Mouse (Mus musculus): Measurements from ENCODE around the gene Mrps2. TPM values are rescaled to one million over a fixed set of nuclear protein-coding genes. Genes with fewer than 3 reads are reported as not detected.

Gene Mrps2
- polyA plus RNA-seq, 1 experiment from 2014 or later: 66.9 TPM

DNA sequence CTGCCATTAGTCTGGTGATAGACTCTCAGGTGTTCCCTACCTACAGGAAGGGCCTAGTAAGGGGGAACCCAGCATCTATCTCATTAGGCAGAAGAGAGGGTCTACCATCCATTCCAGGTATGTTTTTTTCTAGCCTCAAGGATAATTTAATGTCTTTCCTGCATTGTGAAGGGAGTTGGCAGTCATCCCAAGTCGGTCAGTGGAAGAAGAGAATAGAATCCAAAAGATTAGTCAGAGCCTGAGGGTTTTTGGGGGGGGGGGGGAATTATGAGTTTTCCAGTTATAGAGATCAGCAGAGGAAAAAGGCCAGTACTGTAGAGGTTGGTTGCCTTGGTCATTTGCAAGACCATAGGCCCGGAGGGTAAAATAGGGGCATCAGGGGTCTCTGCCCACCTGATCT, 26.7 kb downstream of the Mrps2 start:
- no peak overlapping the region for H3K4me3 ChIP-seq (ENCODE audit: low read depth, low read length)
- no peak overlapping the region for H3K27ac ChIP-seq (ENCODE audit: low read depth, low read length)
- no peak overlapping the region for H3K4me2 ChIP-seq (ENCODE audit: low read depth)
- H3K4me1 ChIP-seq (ENCODE audit: control insufficient read depth, insufficient read depth, low read length): no peaks in the 10 kb centered on the region
- H3K27me3 ChIP-seq (ENCODE audit: control insufficient read depth, insufficient read depth, low read length): no peaks in the 10 kb centered on the region
- ATAC-seq (ENCODE audit: insufficient read depth, low FRiP score, low TSS enrichment) (no peak), DNase-seq (ENCODE audit: low spot score) (no peak)
- no peak overlapping the region for H3K9ac ChIP-seq (ENCODE audit: low read length)
- H3K9me3 ChIP-seq (ENCODE audit: control insufficient read depth, low read length): no peaks in the 10 kb centered on the region
- WGBS: 87% methylated on average over 2 of the region's 2 CpGs
- no peaks in the 10 kb centered on the region for H3K36me3 ChIP-seq (ENCODE audit: control insufficient read depth, insufficient read depth, low read length)

DNA sequence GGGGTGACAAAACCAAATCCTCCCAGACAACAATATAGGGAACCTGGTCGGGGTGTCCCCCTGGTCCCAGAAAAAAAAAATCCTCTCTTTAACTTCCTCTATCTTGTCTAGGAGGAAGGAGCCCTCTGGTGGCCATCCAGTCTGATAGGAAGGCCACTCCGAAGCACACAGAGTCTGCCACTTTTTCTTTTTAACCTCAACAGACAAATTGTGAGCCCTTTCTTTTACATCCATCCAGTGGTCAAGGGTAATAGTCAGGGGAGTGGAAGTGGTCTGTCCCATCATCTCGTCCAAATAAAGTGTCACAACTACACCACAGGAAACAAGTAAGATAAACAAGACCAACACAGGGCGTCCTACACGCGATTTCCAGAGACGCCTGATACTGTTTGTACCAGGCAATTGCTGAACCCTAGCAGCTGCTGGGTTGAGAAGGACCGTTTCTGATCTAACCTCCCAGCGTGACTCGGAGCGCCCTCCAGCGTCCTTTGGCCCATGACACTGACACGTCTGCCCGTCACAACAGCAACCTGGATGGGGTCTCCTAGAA, 27.4 kb downstream of the Mrps2 start:
- WGBS: 84% methylated on average over 14 of the region's 14 CpGs
- H3K9ac ChIP-seq (ENCODE audit: low read length): no peak overlapping the region
- no peak for DNase-seq (ENCODE audit: low spot score)

DNA sequence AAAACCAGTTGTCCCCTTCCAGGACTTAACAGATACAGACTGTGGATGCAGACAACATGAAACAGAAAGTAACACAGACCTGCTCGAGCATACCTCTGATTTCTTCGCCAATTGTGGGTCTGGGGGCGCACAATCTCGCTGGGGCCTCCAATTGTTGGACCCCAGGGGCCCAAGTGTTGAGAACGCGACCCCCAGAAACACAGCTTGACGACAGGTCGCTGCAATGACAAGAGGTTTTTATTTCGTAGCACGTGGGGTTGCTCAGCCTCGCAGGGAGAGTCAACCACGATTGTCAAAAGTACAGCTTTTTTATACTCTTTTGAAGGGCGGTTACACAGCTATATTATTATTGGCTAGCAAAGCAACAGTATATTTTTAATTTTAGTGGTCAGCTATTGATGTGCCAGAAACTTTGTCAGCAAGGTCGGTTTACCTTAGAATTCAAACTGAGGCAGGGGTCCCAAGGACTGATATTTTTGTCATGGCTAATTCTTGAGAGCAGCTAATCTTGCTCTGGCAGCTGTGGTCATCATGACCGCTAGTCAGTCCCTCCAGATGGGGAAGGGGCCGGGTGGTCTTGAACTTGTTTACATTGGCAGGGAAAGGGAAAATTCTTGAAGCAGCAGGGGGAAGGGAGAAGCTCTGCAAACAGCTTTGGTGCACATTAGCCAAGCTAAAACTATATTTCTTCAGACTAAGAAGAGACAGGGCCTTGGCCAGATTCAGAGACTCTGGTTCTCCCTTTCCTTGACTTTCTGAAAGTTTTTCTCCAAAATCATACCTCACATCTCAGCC, 28.1 kb downstream of the Mrps2 start:
- WGBS: 83% methylated on average over 16 of the region's 16 CpGs
- no peak for ATAC-seq (ENCODE audit: insufficient read depth, low FRiP score, low TSS enrichment)
- H3K9me3 ChIP-seq (ENCODE audit: control insufficient read depth, low read length): no peaks in the 10 kb centered on the region

More for the DNA sequence above, 27.4 kb downstream of the Mrps2 start:
- Histone ChIP-seq H3K27ac (ENCODE audit: low read depth, low read length) (no peak overlapping the region), H3K9me3 (ENCODE audit: control insufficient read depth, low read length) (no peaks in the 10 kb centered on the region), H3K4me1 (ENCODE audit: control insufficient read depth, insufficient read depth, low read length) (no peaks in the 10 kb centered on the region), H3K27me3 (ENCODE audit: control insufficient read depth, insufficient read depth, low read length) (no peaks in the 10 kb centered on the region), H3K36me3 (ENCODE audit: control insufficient read depth, insufficient read depth, low read length) (no peaks in the 10 kb centered on the region), H3K4me3 (ENCODE audit: low read depth, low read length) (no peak overlapping the region), H3K4me2 (ENCODE audit: low read depth) (no peak overlapping the region)
- no peak for ATAC-seq (ENCODE audit: insufficient read depth, low FRiP score, low TSS enrichment)

DNA sequence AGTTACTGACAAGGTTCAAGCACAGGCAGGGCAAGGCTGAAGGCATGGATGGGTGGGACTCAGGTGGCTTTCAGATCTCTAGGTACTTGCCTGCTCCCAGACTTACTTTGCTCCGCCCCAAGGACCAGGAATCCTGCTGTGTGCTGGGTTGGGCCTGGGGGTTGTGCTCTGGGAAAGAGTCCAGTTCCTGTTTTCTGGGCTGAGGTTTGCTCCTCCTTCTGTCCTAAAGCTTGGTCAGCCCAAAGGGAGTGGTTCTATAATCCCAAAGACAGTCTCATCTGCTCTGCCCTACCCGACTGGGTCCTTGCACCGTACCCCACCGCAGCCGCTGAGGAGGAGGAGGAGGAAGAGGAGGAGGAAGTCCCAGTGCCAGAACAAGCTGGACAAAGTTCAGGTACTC, 28.8 kb downstream of the Mrps2 start, which contains the start of gene Gbgt1:
Gene Gbgt1, plus strand, starts transcription at position 221 of the 400 bp plus-strand sequence.
- H3K36me3 ChIP-seq (ENCODE audit: control insufficient read depth, insufficient read depth, low read length): no peaks in the 10 kb centered on the region
- H3K4me3 ChIP-seq (ENCODE audit: low read depth, low read length): no peak within 1 kb of the TSS
- WGBS: 79% methylated on average over 5 of the region's 5 CpGs
- no peak within 1 kb of the TSS for H3K9ac ChIP-seq (ENCODE audit: low read length)
- no peak within 1 kb of the TSS for H3K27ac ChIP-seq (ENCODE audit: low read depth, low read length)
- H3K4me1 ChIP-seq (ENCODE audit: control insufficient read depth, insufficient read depth, low read length): no peaks in the 10 kb centered on the region
- no peak within 1 kb of the TSS for H3K4me2 ChIP-seq (ENCODE audit: low read depth)
- no peaks in the 10 kb centered on the region for H3K9me3 ChIP-seq (ENCODE audit: control insufficient read depth, low read length)
- H3K27me3 ChIP-seq (ENCODE audit: control insufficient read depth, insufficient read depth, low read length): no peaks in the 10 kb centered on the region
- no peak for ATAC-seq (ENCODE audit: insufficient read depth, low FRiP score, low TSS enrichment)
- DNase-seq (ENCODE audit: low spot score): no peak

More for the DNA sequence above, 28.1 kb downstream of the Mrps2 start:
- no peak overlapping the region for H3K27ac ChIP-seq (ENCODE audit: low read depth, low read length)
- no peaks in the 10 kb centered on the region for H3K36me3 ChIP-seq (ENCODE audit: control insufficient read depth, insufficient read depth, low read length)
- no peaks in the 10 kb centered on the region for H3K27me3 ChIP-seq (ENCODE audit: control insufficient read depth, insufficient read depth, low read length)
- DNase-seq (ENCODE audit: low spot score): no peak
- H3K4me2 ChIP-seq (ENCODE audit: low read depth): no peak overlapping the region
- H3K9ac ChIP-seq (ENCODE audit: low read length): no peak overlapping the region
- no peaks in the 10 kb centered on the region for H3K4me1 ChIP-seq (ENCODE audit: control insufficient read depth, insufficient read depth, low read length)
- H3K4me3 ChIP-seq (ENCODE audit: low read depth, low read length): no peak overlapping the region

DNA sequence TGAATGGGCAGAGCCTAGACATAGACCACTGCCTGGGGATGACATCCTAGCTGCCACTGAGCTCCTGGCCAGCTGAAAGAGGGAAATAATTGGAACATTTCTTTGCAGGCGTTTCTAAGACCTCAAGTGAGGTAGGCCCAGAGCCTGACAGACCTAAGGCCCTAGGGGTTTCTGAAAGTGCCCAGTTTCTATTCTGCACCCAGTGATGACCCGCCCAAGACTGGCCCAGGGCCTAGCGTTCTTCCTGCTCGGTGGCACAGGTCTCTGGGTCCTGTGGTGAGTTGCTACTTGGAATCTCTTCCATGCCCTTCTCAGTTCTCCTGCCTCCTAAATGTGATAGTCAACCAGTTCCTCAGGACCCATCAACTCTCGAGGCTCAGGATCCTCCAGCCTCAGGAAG, 29.7 kb downstream of the Mrps2 start:
- DNase-seq (ENCODE audit: low spot score) (no peak), ATAC-seq (ENCODE audit: insufficient read depth, low FRiP score, low TSS enrichment) (no peak)
- no peaks in the 10 kb centered on the region for H3K9me3 ChIP-seq (ENCODE audit: control insufficient read depth, low read length)
- no peaks in the 10 kb centered on the region for H3K27me3 ChIP-seq (ENCODE audit: control insufficient read depth, insufficient read depth, low read length)
- H3K4me1 ChIP-seq (ENCODE audit: control insufficient read depth, insufficient read depth, low read length): no peaks in the 10 kb centered on the region
- no peak overlapping the region for H3K9ac ChIP-seq (ENCODE audit: low read length)
- H3K36me3 ChIP-seq (ENCODE audit: control insufficient read depth, insufficient read depth, low read length): no peaks in the 10 kb centered on the region
- no peak overlapping the region for H3K4me2 ChIP-seq (ENCODE audit: low read depth)
- WGBS: 79% methylated on average over 5 of the region's 5 CpGs
- no peak overlapping the region for H3K27ac ChIP-seq (ENCODE audit: low read depth, low read length)
- H3K4me3 ChIP-seq (ENCODE audit: low read depth, low read length): no peak overlapping the region

DNA sequence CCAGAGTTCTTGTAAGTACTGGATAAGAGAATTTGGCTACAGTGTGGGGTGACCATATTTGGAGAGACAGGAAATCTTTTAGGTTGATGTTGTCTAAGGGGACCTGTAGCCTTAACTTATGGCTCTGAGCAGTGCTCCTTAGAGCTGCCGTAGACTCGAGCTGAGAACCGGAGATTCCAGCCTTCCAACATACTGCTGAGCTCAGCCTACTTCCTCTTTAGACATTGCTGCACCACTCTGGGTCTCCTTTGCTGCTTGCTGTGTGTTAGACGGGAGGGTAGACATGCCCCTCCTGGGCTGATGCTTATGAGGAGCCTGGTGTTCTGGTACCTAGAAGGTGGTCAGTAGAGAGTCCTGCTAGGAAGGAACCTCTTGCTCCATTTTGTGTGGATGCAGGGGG, 30.6 kb downstream of the Mrps2 start:
- DNase-seq (ENCODE audit: low spot score): no peak

DNA sequence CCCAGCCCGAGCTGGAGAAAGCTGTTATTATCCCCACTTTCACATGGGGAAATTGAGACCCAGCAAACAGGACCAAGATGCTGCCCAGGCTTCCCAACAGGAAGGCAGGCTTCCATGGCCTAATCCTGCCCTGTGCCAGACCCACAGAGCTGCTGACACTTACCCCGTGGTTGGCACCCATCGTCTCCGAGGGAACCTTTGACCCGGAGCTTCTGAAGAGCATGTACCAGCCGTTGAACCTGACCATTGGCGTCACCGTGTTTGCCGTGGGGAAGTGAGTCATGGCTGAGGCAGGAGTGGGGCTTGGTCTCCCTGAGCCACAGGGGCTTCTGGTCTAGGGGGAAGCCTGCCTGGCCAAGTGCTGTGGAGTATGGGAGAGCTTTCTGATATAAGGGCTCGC, 35.1 kb downstream of the Mrps2 start:
- Histone ChIP-seq H3K4me3 (ENCODE audit: low read depth, low read length) (no peak overlapping the region), H3K27ac (ENCODE audit: low read depth, low read length) (no peak overlapping the region), H3K9me3 (ENCODE audit: control insufficient read depth, low read length) (no peaks in the 10 kb centered on the region), H3K27me3 (ENCODE audit: control insufficient read depth, insufficient read depth, low read length) (no peaks in the 10 kb centered on the region), H3K9ac (ENCODE audit: low read length) (no peak overlapping the region), H3K36me3 (ENCODE audit: control insufficient read depth, insufficient read depth, low read length) (no peaks in the 10 kb centered on the region), H3K4me2 (ENCODE audit: low read depth) (no peak overlapping the region), H3K4me1 (ENCODE audit: control insufficient read depth, insufficient read depth, low read length) (no peaks in the 10 kb centered on the region)
- DNase-seq (ENCODE audit: low spot score) (no peak), ATAC-seq (ENCODE audit: insufficient read depth, low FRiP score, low TSS enrichment) (no peak)
- 88% methylated on average over 10 of the region's 10 CpGs for WGBS

More for the DNA sequence above, 30.6 kb downstream of the Mrps2 start:
- ATAC-seq (ENCODE audit: insufficient read depth, low FRiP score, low TSS enrichment): no peak
- no peak overlapping the region for H3K9ac ChIP-seq (ENCODE audit: low read length)
- H3K4me2 ChIP-seq (ENCODE audit: low read depth): no peak overlapping the region
- no peaks in the 10 kb centered on the region for H3K9me3 ChIP-seq (ENCODE audit: control insufficient read depth, low read length)
- H3K4me3 ChIP-seq (ENCODE audit: low read depth, low read length): no peak overlapping the region
- H3K27ac ChIP-seq (ENCODE audit: low read depth, low read length): no peak overlapping the region
- no peaks in the 10 kb centered on the region for H3K36me3 ChIP-seq (ENCODE audit: control insufficient read depth, insufficient read depth, low read length)
- WGBS: 85% methylated on average over 4 of the region's 4 CpGs
- H3K4me1 ChIP-seq (ENCODE audit: control insufficient read depth, insufficient read depth, low read length): no peaks in the 10 kb centered on the region
- no peaks in the 10 kb centered on the region for H3K27me3 ChIP-seq (ENCODE audit: control insufficient read depth, insufficient read depth, low read length)

DNA sequence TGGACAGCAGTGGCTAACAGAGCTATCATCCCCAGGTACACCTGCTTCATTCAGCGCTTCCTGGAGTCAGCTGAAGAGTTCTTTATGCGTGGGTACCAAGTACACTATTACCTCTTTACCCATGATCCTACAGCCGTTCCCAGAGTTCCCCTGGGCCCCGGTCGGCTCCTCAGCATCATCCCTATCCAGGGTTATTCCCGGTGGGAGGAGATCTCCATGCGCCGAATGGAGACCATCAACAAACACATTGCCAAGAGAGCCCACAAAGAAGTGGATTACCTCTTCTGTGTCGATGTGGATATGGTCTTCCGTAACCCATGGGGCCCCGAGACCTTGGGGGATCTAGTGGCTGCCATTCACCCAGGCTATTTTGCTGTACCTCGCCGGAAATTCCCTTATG, 36.8 kb downstream of the Mrps2 start:
- WGBS: 89% methylated on average over 13 of the region's 13 CpGs
- H3K36me3 ChIP-seq (ENCODE audit: control insufficient read depth, insufficient read depth, low read length): no peaks in the 10 kb centered on the region
- no peaks in the 10 kb centered on the region for H3K27me3 ChIP-seq (ENCODE audit: control insufficient read depth, insufficient read depth, low read length)
- no peak overlapping the region for H3K9ac ChIP-seq (ENCODE audit: low read length)
- no peak overlapping the region for H3K4me2 ChIP-seq (ENCODE audit: low read depth)
- H3K4me3 ChIP-seq (ENCODE audit: low read depth, low read length): no peak overlapping the region
- H3K9me3 ChIP-seq (ENCODE audit: control insufficient read depth, low read length): no peaks in the 10 kb centered on the region
- H3K4me1 ChIP-seq (ENCODE audit: control insufficient read depth, insufficient read depth, low read length): no peaks in the 10 kb centered on the region
- DNase-seq (ENCODE audit: low spot score): no peak
- ATAC-seq (ENCODE audit: insufficient read depth, low FRiP score, low TSS enrichment): no peak
- no peak overlapping the region for H3K27ac ChIP-seq (ENCODE audit: low read depth, low read length)

DNA sequence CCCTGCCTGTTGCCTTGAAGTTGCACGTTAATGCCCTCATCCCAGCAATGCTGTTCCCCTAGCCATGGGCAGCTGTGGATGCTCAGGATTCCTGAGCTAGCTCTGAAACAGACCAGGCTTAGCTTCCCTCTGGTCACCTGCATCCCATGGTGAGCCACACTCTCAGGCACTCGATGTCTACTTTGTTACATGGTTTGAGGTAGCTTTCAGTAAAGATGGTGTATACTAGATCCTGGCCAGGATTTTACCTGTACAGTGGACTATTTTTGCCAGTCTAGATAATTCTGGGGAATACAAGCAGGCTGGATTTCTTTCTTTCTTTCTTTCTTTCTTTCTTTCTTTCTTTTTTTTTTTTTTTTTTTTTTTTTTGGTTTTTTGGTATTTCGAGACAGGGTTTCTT, 37.9 kb downstream of the Mrps2 start, which contains the start of gene Gm10134:
Gene Gm10134, plus strand, starts transcription at position 301 of the 400 bp plus-strand sequence.
- WGBS: 84% methylated on average over 3 of the region's 3 CpGs
- no peaks in the 10 kb centered on the region for H3K27me3 ChIP-seq (ENCODE audit: control insufficient read depth, insufficient read depth, low read length)
- no peak within 1 kb of the TSS for H3K9ac ChIP-seq (ENCODE audit: low read length)
- ATAC-seq (ENCODE audit: insufficient read depth, low FRiP score, low TSS enrichment) (no peak), DNase-seq (ENCODE audit: low spot score) (no peak)
- no peaks in the 10 kb centered on the region for H3K36me3 ChIP-seq (ENCODE audit: control insufficient read depth, insufficient read depth, low read length)
- no peak within 1 kb of the TSS for H3K4me3 ChIP-seq (ENCODE audit: low read depth, low read length)
- H3K9me3 ChIP-seq (ENCODE audit: control insufficient read depth, low read length): no peaks in the 10 kb centered on the region
- no peak within 1 kb of the TSS for H3K4me2 ChIP-seq (ENCODE audit: low read depth)
- H3K4me1 ChIP-seq (ENCODE audit: control insufficient read depth, insufficient read depth, low read length): no peaks in the 10 kb centered on the region
- no peak within 1 kb of the TSS for H3K27ac ChIP-seq (ENCODE audit: low read depth, low read length)

Data from neural tube, embryonic 11.5 days (tissue).